In the genomic region with DNA sequence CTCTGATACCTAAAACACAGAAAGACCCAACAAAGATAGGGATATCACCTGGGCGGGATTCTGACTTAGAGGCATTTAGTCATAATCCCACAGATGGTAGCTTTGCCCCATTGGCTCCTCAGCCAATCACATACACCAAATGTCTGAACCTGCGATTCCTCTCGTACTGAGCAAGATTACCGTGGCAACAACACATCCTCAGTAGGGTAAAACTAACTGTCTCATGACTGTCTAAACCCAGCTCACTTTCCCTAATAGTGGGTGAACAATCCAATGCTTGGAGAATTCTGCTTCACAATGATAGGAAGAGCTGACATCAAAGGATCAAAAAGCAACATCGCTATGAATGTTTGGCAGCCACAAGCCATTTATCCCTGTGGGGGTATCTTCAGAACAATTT, we compare ENCODE assay signal across 8 mouse cellular contexts.
DNase-seq lines count a peak whose midpoint lies in the region; ATAC-seq and TF ChIP-seq lines count a peak whose summit lies in the region.
"Had no signal": no experiment of that assay in that cellular context is flagged by ENCODE, and none has a peak within 500 bp of the region (broad histone marks: within the 10 kb centered on the region; RNA-seq: fewer than 3 reads in every experiment).

No protein-coding gene starts in this region.

- H3K4me2 ChIP-seq in forebrain, embryonic 12.5 days, result no peak overlapping the region
- no peak overlapping the region for H3K4me2 ChIP-seq in intestine, embryonic 15.5 days (replicated peaks)

- 85% methylated on average over 5 of the region's 5 CpGs for WGBS in spleen, adult 2 months
- WGBS in forebrain, embryonic 12.5 days, result 82% methylated on average over 5 of the region's 5 CpGs
- 80% methylated on average over 5 of the region's 5 CpGs for WGBS in intestine, embryonic 15.5 days

- peak; percentile 98 for ATAC-seq in forebrain, embryonic 12.5 days (ENCODE audit: low FRiP score)
- peak; percentile 99 for ATAC-seq in intestine, embryonic 15.5 days

- no peak for TF ChIP-seq POLR2A in spleen, adult 2 months (IDR thresholded peaks at IDR 0.05; ENCODE audit: low read depth, low read length)

- H3K9me3 ChIP-seq in forebrain, embryonic 12.5 days, result no peaks in the 10 kb centered on the region
- no peaks in the 10 kb centered on the region for H3K9me3 ChIP-seq in intestine, embryonic 15.5 days

- H3K27me3 ChIP-seq in spleen, adult 2 months (ENCODE audit: control insufficient read depth, insufficient read depth, low read length), result no peaks in the 10 kb centered on the region
- no peaks in the 10 kb centered on the region for H3K27me3 ChIP-seq in forebrain, embryonic 12.5 days
- H3K27me3 ChIP-seq in intestine, embryonic 15.5 days (replicated peaks), result no peaks in the 10 kb centered on the region

- no peak overlapping the region for H3K27ac ChIP-seq in spleen, adult 2 months (ENCODE audit: insufficient read depth, low read length)
- no peak overlapping the region for H3K27ac ChIP-seq in forebrain, embryonic 12.5 days
- H3K27ac ChIP-seq in intestine, embryonic 15.5 days, result no peak overlapping the region
- H3K27ac ChIP-seq: macrophage had no signal

- DNase-seq in spleen, adult 2 months (ENCODE audit: low read depth in 1 of 2, low spot score in 2 of 2), result peak; percentile 6 to 90
- no peak for DNase-seq in spleen, adult 12 weeks (ENCODE audit: low spot score)
- peak; percentile 34 for DNase-seq in adrenal gland, postnatal 14 days
- peak; percentile 100 for DNase-seq in mesoderm, embryonic 11.5 days (ENCODE audit: low read depth, low spot score)
- DNase-seq in thymus, postnatal 14 days, result peak; percentile 25

- no peaks in the 10 kb centered on the region for H3K4me1 ChIP-seq in spleen, adult 2 months (ENCODE audit: control insufficient read depth, insufficient read depth, insufficient read length)
- no peaks in the 10 kb centered on the region for H3K4me1 ChIP-seq in forebrain, embryonic 12.5 days
- no peaks in the 10 kb centered on the region for H3K4me1 ChIP-seq in intestine, embryonic 15.5 days (replicated peaks)

- no peak overlapping the region for H3K9ac ChIP-seq in forebrain, embryonic 12.5 days
- no peak overlapping the region for H3K9ac ChIP-seq in intestine, embryonic 15.5 days

- TF ChIP-seq CTCF in spleen, adult 2 months (IDR thresholded peaks at IDR 0.05; ENCODE audit: extremely low read depth, insufficient read depth, insufficient read length, insufficient replicate concordance), result no peak

- no peaks in the 10 kb centered on the region for H3K36me3 ChIP-seq in spleen, adult 2 months (ENCODE audit: control insufficient read depth, insufficient read depth, low read length)
- no peaks in the 10 kb centered on the region for H3K36me3 ChIP-seq in forebrain, embryonic 12.5 days (replicated peaks)
- H3K36me3 ChIP-seq in intestine, embryonic 15.5 days, result no peaks in the 10 kb centered on the region

- no peak overlapping the region for H3K4me3 ChIP-seq in spleen, adult 2 months (ENCODE audit: extremely low read depth, insufficient read depth, insufficient read length)
- H3K4me3 ChIP-seq in forebrain, embryonic 12.5 days (replicated peaks), result no peak overlapping the region
- H3K4me3 ChIP-seq in intestine, embryonic 15.5 days (replicated peaks), result no peak overlapping the region
